Mouse (Mus musculus) lung, adult 2 months (tissue): ENCODE results near the gene Phf2. TPM values are rescaled to one million over a fixed set of nuclear protein-coding genes. Genes with fewer than 3 reads are reported as not detected.

Source experiments
- DNase-seq: peaks from one replicate; pipeline ENCODE4 v3.0.0; 2022
- H3K4me1 ChIP-seq: fragments of 200-500 bp; 2 replicates; pipeline ENCODE4 v1.6.1; 2011; ENCODE audit warnings: low read length; ENCODE audit not compliant: control insufficient read depth, insufficient read depth
- H3K4me3 ChIP-seq: fragments of 200-500 bp; replicated peaks from 2 replicates; pipeline ENCODE3; 2011; ENCODE audit warnings: low read depth, mild to moderate bottlenecking, control low read depth, low read length; ENCODE audit errors: extremely low read depth
- CTCF ChIP-seq: fragments of 200-500 bp; IDR thresholded peaks from 2 replicates; pipeline ENCODE4 v1.5.1; 2011; ENCODE audit warnings: mild to moderate bottlenecking, low read length, control low read depth; ENCODE audit not compliant: insufficient read depth
- POLR2A ChIP-seq: fragments of 200-500 bp; IDR thresholded peaks from 2 replicates; pipeline ENCODE4 v1.6.1; 2011; ENCODE audit warnings: low read depth, mild to moderate bottlenecking, control low read depth, low read length, borderline replicate concordance; ENCODE audit errors: extremely low read depth
- WGBS: fragments of 180-500 bp; shearing (Covaris S2); methylation state at CpG from one replicate; pipeline ENCODE4 v1.1.7; 2018; 5-methylcytosine and 5-hydroxymethylcytosine counted together
- polyA plus RNA-seq: library from polyadenylated mRNA; depleted of rRNA; stranded (reverse); fragments of >200 nt; gene quantifications from 2 replicates; pipeline ENCODE4 v1.2.3, GENCODE M21; 2012; rRNA removed

Gene Phf2
- polyA plus RNA-seq, 1 experiment = 25.9 TPM

DNA sequence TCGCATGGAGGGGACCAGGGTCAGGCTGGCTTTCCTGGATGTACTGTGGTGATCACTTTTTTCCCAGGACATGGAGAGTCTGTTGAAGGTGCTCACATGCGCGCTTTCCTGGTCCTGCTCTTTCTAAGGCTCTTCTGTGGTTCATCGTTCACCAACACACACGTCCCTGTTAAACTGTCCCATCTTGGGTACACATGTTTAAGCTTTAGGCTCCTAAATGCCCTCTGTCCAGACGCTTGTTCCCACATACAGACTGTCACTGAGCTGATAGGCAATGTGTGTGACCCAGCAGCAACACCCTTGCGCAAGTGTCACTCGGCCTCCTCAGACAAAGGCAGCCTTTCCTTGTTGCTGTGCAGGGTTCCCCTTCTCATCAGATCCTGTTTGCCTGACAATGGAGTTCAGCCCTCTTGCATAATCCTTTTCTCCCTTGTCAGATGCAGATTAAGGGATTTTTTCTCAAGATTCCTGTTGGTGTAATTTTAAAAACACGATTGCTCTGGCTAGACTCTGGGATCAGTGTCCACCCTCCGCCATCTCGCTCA is 107.1 kb downstream of the Phf2 start:
- WGBS = 59% methylated on average over 11 of the region's 11 CpGs
- no peak for TF ChIP-seq CTCF
- H3K4me3 ChIP-seq = no peak overlapping the region

DNA sequence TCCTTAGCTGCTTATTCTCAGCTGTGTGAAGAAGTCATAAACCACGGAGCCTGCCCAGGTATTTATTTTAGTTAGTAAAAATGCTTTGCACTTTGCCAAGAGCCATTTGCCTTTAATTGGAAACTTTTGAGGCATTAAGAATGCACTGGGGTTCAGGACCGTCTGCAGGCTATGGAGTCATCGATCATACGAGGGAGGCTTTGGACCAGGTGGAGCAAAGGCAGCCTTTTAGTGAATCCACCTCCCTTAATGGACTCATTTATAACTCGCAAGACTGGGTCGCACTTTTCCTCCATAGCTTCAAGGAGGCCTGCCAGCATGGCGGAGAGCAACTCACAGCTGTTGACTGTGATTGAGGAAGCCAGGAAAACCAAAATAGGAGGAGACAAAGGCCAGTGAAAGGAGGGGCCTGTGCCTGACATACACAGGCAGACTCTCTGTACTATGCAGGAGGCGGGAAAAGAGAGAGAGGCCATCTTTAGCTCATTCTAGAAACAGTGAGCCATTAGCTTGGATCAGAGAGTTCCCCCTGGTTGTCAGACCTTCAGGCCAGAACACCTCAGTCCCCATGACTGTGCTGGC is 110.0 kb downstream of the Phf2 start:
- no peak for TF ChIP-seq CTCF
- TF ChIP-seq POLR2A = no peak
- 77% methylated on average over 8 of the region's 8 CpGs for WGBS
- Histone ChIP-seq H3K4me3 (no peak overlapping the region), H3K4me1 (no peaks in the 10 kb centered on the region)
- DNase-seq = no peak

More for the DNA sequence above, 107.1 kb downstream of the Phf2 start:
- no peak for DNase-seq
- no peaks in the 10 kb centered on the region for H3K4me1 ChIP-seq

GRCm38 (mm10) chr13:48756769-48757168 is 114.2 kb downstream of the Phf2 start:
- no peak overlapping the region for H3K4me3 ChIP-seq
- WGBS = 30% methylated on average over 15 of the region's 15 CpGs
- TF ChIP-seq POLR2A (no peak), CTCF (no peak)
- DNase-seq = no peak
- no peaks in the 10 kb centered on the region for H3K4me1 ChIP-seq

Other genes with a start within 250 kb of the Phf2 start
- gene Ptpdc1, start 245.5 kb downstream of the Phf2 start, polyA plus RNA-seq = 2.4 and 3.8 TPM in 2 replicates
- 0.12 and 0.21 TPM in 2 replicates for gene Barx1, start 208.1 kb downstream of the Phf2 start, polyA plus RNA-seq
- 58.5 and 64.0 TPM in 2 replicates for gene Fam120a, start 96.9 kb upstream of the Phf2 start, polyA plus RNA-seq